Mouse (Mus musculus) T-helper 2 cell (primary cell): ENCODE measurements at regions not wholly inside any gene's neighbourhood (a gene's known extent, or its start where the extent isn't known, plus 50 kb on each side); places are given as distances from the start of the nearest gene placed in this dataset.

ENCODE experiments used
- in situ Hi-C: fragments of 300-600 bp; cut with MboI, MseI; formaldehyde crosslinking; loops from one replicate; pipeline ENCODE4 v1.15.1; 2025; ENCODE audit warnings: high pct_unique_total_duplicates

GRCm38 (mm10) chr8:117898015-117898414 is 96.3 kb upstream of the Mphosph6 start:
- in situ Hi-C loops = no loop called here

DNA sequence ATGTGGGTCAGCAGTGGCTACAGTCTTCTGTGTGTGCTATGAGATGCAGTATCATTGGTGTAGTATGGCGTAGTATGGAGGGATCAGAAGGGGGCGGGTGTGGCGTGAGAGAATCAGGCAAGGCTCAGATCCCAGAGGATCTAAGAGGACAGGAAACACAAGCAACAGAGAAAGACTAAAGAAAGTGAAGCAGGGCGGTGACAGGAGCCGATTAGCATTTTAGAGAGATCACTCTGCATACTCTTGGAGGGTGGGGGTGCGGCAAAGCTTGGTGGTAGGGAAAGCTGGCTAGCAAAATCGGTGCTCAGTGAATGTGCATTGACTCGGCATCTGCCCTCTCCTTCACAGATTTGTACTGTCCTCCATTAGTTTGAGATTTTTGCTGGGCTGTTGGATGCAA is 93.1 kb upstream of the Mphosph6 start:
- in situ Hi-C loops = no loop called here

DNA sequence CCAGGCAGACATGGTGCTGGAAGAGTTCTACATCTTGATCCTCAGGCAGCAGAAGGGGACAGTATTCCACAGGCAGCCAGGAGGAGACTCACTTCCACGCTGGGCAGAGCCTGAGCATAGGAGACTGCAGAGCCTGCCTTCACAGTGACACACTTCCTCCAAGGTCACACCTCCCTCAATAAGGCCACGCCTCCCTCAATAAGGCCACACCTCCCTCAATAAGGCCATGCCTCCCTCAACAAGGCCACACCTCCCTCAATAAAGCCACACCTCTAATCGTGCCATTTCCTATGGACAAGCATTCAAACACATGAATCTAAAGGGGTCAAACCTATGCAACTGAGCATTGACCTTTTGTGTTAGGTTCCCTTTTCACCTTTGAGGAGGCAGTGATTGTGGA is 88.5 kb upstream of the Mphosph6 start:
- in situ Hi-C loops = no loop called here

- in situ Hi-C loops = no loop called here
These were observed 79.8 kb upstream of the Mphosph6 start for GRCm38 (mm10) chr8:117881414-117881973.

- in situ Hi-C loops = no loop called here
These were observed 78.7 kb upstream of the Mphosph6 start for GRCm38 (mm10) chr8:117880279-117880975.

- in situ Hi-C loops = no loop called here
These were observed 71.9 kb upstream of the Mphosph6 start for GRCm38 (mm10) chr8:117873611-117874010.

- in situ Hi-C loops = loop anchor here (10.0 kb wide), 1 partner anchor 222 kb away; no protein-coding TSS in a partner anchor
These were observed 65.4 kb upstream of the Mphosph6 start for GRCm38 (mm10) chr8:117867138-117867537.

- in situ Hi-C loops = loop anchor here (10.0 kb wide), 1 partner anchor 220 kb away; no protein-coding TSS in a partner anchor
These were observed 63.3 kb upstream of the Mphosph6 start for GRCm38 (mm10) chr8:117865014-117865413.

DNA sequence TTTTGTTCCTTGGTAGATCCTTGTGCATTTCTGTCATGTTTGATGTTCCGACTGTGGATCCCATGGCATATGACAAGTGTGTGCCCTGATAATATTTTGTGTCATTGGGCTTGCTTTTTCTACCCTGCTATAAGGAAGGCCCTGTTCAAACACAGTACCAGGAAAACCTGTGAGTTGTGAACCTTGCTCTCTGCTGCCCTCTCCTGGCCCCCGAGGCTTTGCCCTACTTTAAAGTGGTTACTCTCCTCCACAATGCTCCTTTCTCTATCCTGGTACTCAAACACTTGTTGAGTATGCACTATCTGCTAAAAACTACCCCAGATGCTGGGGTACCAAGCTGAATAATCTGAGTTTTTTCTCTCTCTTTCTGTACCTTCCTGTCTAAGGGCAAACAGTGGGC is 62.1 kb upstream of the Mphosph6 start:
- in situ Hi-C loops = loop anchor here (5.0 to 10.0 kb wide), 2 partner anchors 92 to 219 kb away; no protein-coding TSS in a partner anchor

DNA sequence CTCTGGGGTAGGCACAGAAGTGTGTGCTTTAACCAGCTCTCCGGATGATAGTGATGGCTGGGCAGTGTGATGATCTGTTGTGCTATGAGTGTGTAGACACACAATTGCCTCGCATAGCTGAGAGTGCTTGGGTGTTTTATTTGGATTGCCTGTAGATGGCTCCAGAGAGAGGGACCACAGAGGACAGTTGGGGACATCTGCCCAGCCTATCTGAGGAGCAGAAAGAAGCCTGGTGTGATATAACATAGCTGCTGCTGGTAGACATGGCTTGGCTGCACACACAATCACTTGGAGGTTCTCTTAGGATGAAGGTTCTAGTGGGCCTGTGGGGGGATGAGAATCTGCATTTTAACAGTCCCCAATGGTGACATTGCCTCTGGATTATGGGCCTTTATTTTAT is 60.6 kb upstream of the Mphosph6 start:
- in situ Hi-C loops = loop anchor here (5.0 to 10.0 kb wide), 2 partner anchors 90 to 218 kb away; no protein-coding TSS in a partner anchor

DNA sequence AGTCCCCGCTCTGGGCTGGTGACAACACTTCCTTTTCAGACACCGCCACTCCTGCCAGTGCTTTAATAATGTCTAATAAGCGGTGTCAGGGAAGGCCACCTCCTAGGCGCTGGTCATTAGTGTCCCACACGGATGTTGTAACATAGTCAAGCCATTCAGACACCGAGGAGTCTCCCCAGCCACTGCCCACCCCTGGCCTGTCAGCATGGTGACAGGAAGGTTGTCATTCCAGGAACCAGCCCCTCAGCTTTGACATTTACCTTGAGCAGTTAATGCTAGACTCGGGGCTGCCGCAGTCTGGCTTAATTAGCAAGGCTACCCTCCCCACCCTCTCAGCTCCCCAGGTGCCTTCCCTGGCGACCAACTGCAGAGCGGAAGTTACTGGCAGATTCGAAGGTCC is 58.0 kb upstream of the Mphosph6 start:
- in situ Hi-C loops = loop anchor here (5.0 to 10.0 kb wide), 2 partner anchors 87 to 215 kb away; no protein-coding TSS in a partner anchor

GRCm38 (mm10) chr8:117859095-117859494 is 57.4 kb upstream of the Mphosph6 start:
- in situ Hi-C loops = no loop called here

GRCm38 (mm10) chr8:117856121-117856520 is 54.4 kb upstream of the Mphosph6 start:
- in situ Hi-C loops = no loop called here

GRCm38 (mm10) chr8:117854942-117855491 is 53.3 kb upstream of the Mphosph6 start:
- in situ Hi-C loops = no loop called here

DNA sequence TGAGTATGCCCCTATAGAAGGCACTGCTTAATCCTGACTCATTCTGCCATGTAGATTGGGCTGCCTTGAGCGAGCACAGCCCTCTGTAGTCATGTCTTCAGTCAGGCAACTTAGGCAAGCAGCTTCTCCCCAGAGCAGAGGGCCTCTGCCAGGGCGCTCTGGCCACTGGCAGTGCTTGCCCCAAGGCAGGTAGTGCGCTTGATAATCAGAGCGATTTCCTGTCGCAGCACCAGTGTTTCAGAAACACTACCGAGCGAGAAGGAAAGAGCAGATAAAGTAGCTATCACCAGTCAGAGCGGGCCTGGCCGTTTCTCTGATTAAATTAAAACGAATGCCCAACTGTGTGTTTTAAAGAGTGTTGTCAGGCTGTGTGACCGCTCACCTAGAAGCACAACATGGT is 52.6 kb upstream of the Mphosph6 start:
- in situ Hi-C loops = no loop called here

GRCm38 (mm10) chr8:117853408-117853807 is 51.7 kb upstream of the Mphosph6 start:
- in situ Hi-C loops = no loop called here

- in situ Hi-C loops = no loop called here
These were observed 50.8 kb upstream of the Mphosph6 start for GRCm38 (mm10) chr8:117852521-117852920.
